Mouse (Mus musculus): ENCODE measurements around the gene Brms1l. TPM values are rescaled to one million over a fixed set of nuclear protein-coding genes. Genes with fewer than 3 reads are reported as not detected.

Brms1l gene
- total and polyA plus RNA-seq, 3 experiments = 35.9 to 115 (median 37.9) TPM

- no peak for TF ChIP-seq GATA1 (IDR thresholded peaks at IDR 0.05; ENCODE audit: borderline replicate concordance, low read length)
- TF ChIP-seq TAL1 (conservative IDR thresholded peaks at IDR 0.05; ENCODE audit: low read depth, low read length) = no peak
- TF ChIP-seq CTCF (IDR thresholded peaks at IDR 0.05; ENCODE audit: low read depth, low read length) = peak; percentile 69
- TF ChIP-seq GATA2 (IDR thresholded peaks at IDR 0.05; ENCODE audit: borderline replicate concordance, low read depth, low read length) = no peak
- Histone ChIP-seq H3K36me3 (replicated peaks) (no peaks in the 10 kb centered on the region), H3K27me3 (ENCODE audit: insufficient read depth, low read length) (no peaks in the 10 kb centered on the region; the same call in 1 of the 2 replicates), H3K4me3 (ENCODE audit: low read depth, low read length) (no peak overlapping the region), H3K4me1 (ENCODE audit: insufficient read depth, low read depth, low read length) (peaks cover 20% of the 10 kb centered on the region), H3K9me3 (replicated peaks) (no peaks in the 10 kb centered on the region)
- DNase-seq (ENCODE audit: low spot score) = no peak
- 0 out of 2 replicates have a peak, but pooled peaks have one; percentile 25 for ATAC-seq (ENCODE audit: extremely low read depth, insufficient number of reproducible peaks, low FRiP score, poor library complexity, severe bottlenecking)
Observed at GRCm38 (mm10) chr12:55831101-55831500, 5.0 kb upstream of the Brms1l start.

GRCm38 (mm10) chr12:55832961-55833360, 3.2 kb upstream of the Brms1l start:
- peaks cover 29% of the 10 kb centered on the region for H3K4me1 ChIP-seq (ENCODE audit: insufficient read depth, low read depth, low read length)
- TF ChIP-seq CTCF (IDR thresholded peaks at IDR 0.05; ENCODE audit: low read depth, low read length) = no peak
- no peak for TF ChIP-seq GATA1 (IDR thresholded peaks at IDR 0.05; ENCODE audit: borderline replicate concordance, low read length)
- TF ChIP-seq TAL1 (conservative IDR thresholded peaks at IDR 0.05; ENCODE audit: low read depth, low read length) = no peak
- TF ChIP-seq POLR2AphosphoS5 (IDR thresholded peaks at IDR 0.05; ENCODE audit: insufficient replicate concordance, low read depth, low read length) = no peak
- no peak for TF ChIP-seq GATA2 (IDR thresholded peaks at IDR 0.05; ENCODE audit: borderline replicate concordance, low read depth, low read length)
- no peaks in the 10 kb centered on the region; the same call in 1 of the 2 replicates for H3K27me3 ChIP-seq (ENCODE audit: insufficient read depth, low read length)
- H3K9me3 ChIP-seq (replicated peaks) = no peaks in the 10 kb centered on the region
- peaks cover 3% of the 10 kb centered on the region for H3K36me3 ChIP-seq (replicated peaks)
- no peak for ATAC-seq (ENCODE audit: extremely low read depth, insufficient number of reproducible peaks, low FRiP score, poor library complexity, severe bottlenecking)
- H3K4me3 ChIP-seq (ENCODE audit: low read depth, low read length) = no peak overlapping the region
- no peak for DNase-seq (ENCODE audit: low spot score)

GRCm38 (mm10) chr12:55833906-55834625, 2.1 kb upstream of the Brms1l start:
- ATAC-seq (ENCODE audit: extremely low read depth, insufficient number of reproducible peaks, low FRiP score, poor library complexity, severe bottlenecking) (no peak), DNase-seq (ENCODE audit: low spot score) (no peak)
- Histone ChIP-seq H3K27me3 (ENCODE audit: insufficient read depth, low read length) (no peaks in the 10 kb centered on the region; the same call in 1 of the 2 replicates), H3K4me3 (ENCODE audit: low read depth, low read length) (no peak overlapping the region), H3K9me3 (replicated peaks) (no peaks in the 10 kb centered on the region), H3K4me1 (ENCODE audit: insufficient read depth, low read depth, low read length) (peaks cover 32% of the 10 kb centered on the region), H3K36me3 (replicated peaks) (peaks cover 9% of the 10 kb centered on the region)
- TF ChIP-seq GATA2 (IDR thresholded peaks at IDR 0.05; ENCODE audit: borderline replicate concordance, low read depth, low read length) (no peak), GATA1 (IDR thresholded peaks at IDR 0.05; ENCODE audit: borderline replicate concordance, low read length) (no peak), CTCF (IDR thresholded peaks at IDR 0.05; ENCODE audit: low read depth, low read length) (no peak), TAL1 (conservative IDR thresholded peaks at IDR 0.05; ENCODE audit: low read depth, low read length) (no peak), POLR2AphosphoS5 (IDR thresholded peaks at IDR 0.05; ENCODE audit: insufficient replicate concordance, low read depth, low read length) (no peak)

- ATAC-seq (ENCODE audit: extremely low read depth, insufficient number of reproducible peaks, low FRiP score, poor library complexity, severe bottlenecking) = no peak
- DNase-seq (ENCODE audit: low spot score) = no peak
- no peak overlapping the region for H3K4me3 ChIP-seq (ENCODE audit: low read depth, low read length)
- H3K9me3 ChIP-seq (replicated peaks) = no peaks in the 10 kb centered on the region
- no peak for TF ChIP-seq TAL1 (conservative IDR thresholded peaks at IDR 0.05; ENCODE audit: low read depth, low read length)
- TF ChIP-seq POLR2AphosphoS5 (IDR thresholded peaks at IDR 0.05; ENCODE audit: insufficient replicate concordance, low read depth, low read length) = no peak
- no peak for TF ChIP-seq CTCF (IDR thresholded peaks at IDR 0.05; ENCODE audit: low read depth, low read length)
- TF ChIP-seq GATA1 (IDR thresholded peaks at IDR 0.05; ENCODE audit: borderline replicate concordance, low read length) = no peak
- TF ChIP-seq GATA2 (IDR thresholded peaks at IDR 0.05; ENCODE audit: borderline replicate concordance, low read depth, low read length) = no peak
- no peaks in the 10 kb centered on the region; the same call in 1 of the 2 replicates for H3K27me3 ChIP-seq (ENCODE audit: insufficient read depth, low read length)
- H3K36me3 ChIP-seq (replicated peaks) = peaks cover 12% of the 10 kb centered on the region
- peaks cover 32% of the 10 kb centered on the region for H3K4me1 ChIP-seq (ENCODE audit: insufficient read depth, low read depth, low read length)
Observed at GRCm38 (mm10) chr12:55834891-55835290, 1.2 kb upstream of the Brms1l start.

- H3K36me3 ChIP-seq (replicated peaks) = peaks cover 18% of the 10 kb centered on the region
- peaks cover 32% of the 10 kb centered on the region for H3K4me1 ChIP-seq (ENCODE audit: insufficient read depth, low read depth, low read length)
- TF ChIP-seq TAL1 (conservative IDR thresholded peaks at IDR 0.05; ENCODE audit: low read depth, low read length) (no peak), POLR2AphosphoS5 (IDR thresholded peaks at IDR 0.05; ENCODE audit: insufficient replicate concordance, low read depth, low read length) (no peak), GATA2 (IDR thresholded peaks at IDR 0.05; ENCODE audit: borderline replicate concordance, low read depth, low read length) (peak; percentile 81; the same call in 1 of the 2 replicates), GATA1 (IDR thresholded peaks at IDR 0.05; ENCODE audit: borderline replicate concordance, low read length) (no peak), CTCF (IDR thresholded peaks at IDR 0.05; ENCODE audit: low read depth, low read length) (no peak)
- H3K9me3 ChIP-seq (replicated peaks) = no peaks in the 10 kb centered on the region
- H3K27me3 ChIP-seq (ENCODE audit: insufficient read depth, low read length) = no peaks in the 10 kb centered on the region
- no peak for ATAC-seq (ENCODE audit: extremely low read depth, insufficient number of reproducible peaks, low FRiP score, poor library complexity, severe bottlenecking)
- DNase-seq (ENCODE audit: low spot score) = no peak
- H3K4me3 ChIP-seq (ENCODE audit: low read depth, low read length) = peak overlapping the region; percentile 94
Observed at GRCm38 (mm10) chr12:55835857-55836198, 296 bp upstream of the Brms1l start.

GRCm38 (mm10) chr12:55837495-55837894, 1.4 kb downstream of the Brms1l start:
- H3K36me3 ChIP-seq (replicated peaks) = peaks cover 31% of the 10 kb centered on the region
- peaks cover 30% of the 10 kb centered on the region for H3K4me1 ChIP-seq (ENCODE audit: insufficient read depth, low read depth, low read length)
- no peak overlapping the region for H3K4me3 ChIP-seq (ENCODE audit: low read depth, low read length)
- H3K27me3 ChIP-seq (ENCODE audit: insufficient read depth, low read length) = no peaks in the 10 kb centered on the region
- TF ChIP-seq TAL1 (conservative IDR thresholded peaks at IDR 0.05; ENCODE audit: low read depth, low read length) (no peak), GATA2 (IDR thresholded peaks at IDR 0.05; ENCODE audit: borderline replicate concordance, low read depth, low read length) (no peak), CTCF (IDR thresholded peaks at IDR 0.05; ENCODE audit: low read depth, low read length) (no peak), GATA1 (IDR thresholded peaks at IDR 0.05; ENCODE audit: borderline replicate concordance, low read length) (no peak), POLR2AphosphoS5 (IDR thresholded peaks at IDR 0.05; ENCODE audit: insufficient replicate concordance, low read depth, low read length) (no peak)
- H3K9me3 ChIP-seq (replicated peaks) = no peaks in the 10 kb centered on the region
- DNase-seq (ENCODE audit: low spot score) (no peak), ATAC-seq (ENCODE audit: extremely low read depth, insufficient number of reproducible peaks, low FRiP score, poor library complexity, severe bottlenecking) (no peak)
